In the genomic region with DNA sequence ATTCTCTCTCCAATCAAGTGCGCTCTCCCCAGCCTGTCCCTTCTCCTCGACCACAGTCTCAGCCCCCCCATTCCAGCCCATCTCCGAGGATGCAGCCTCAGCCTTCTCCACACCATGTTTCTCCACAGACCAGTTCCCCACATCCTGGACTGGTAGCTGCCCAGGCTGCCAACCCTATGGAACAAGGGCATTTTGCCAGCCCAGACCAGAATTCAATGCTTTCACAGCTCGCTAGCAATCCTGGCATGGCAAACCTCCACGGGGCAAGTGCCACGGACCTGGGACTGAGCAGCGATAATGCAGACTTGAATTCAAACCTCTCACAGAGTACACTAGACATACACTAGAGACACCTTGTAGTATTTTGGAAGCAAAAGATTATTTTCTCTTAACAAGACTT, we compare ENCODE assay signal across 14 mouse cellular contexts. TPM values are rescaled to one million over a fixed set of nuclear protein-coding genes. Genes with fewer than 3 reads are reported as not detected.
DNase-seq lines count a peak whose midpoint lies in the region; ATAC-seq and TF ChIP-seq lines count a peak whose summit lies in the region.
"Had no signal": no experiment of that assay in that cellular context is flagged by ENCODE, and none has a peak within 500 bp of the region (broad histone marks: within the 10 kb centered on the region; RNA-seq: fewer than 3 reads in every experiment).

No protein-coding gene starts in this region.

- H3K36me3 ChIP-seq in forebrain, embryonic 14.5 days (ENCODE audit: control insufficient read depth, insufficient read depth, low read length): peaks cover 64% of the 10 kb centered on the region
- H3K36me3 ChIP-seq in forebrain, embryonic 15.5 days: peaks cover 59% of the 10 kb centered on the region

- no peak overlapping the region for H3K4me2 ChIP-seq in forebrain, embryonic 14.5 days (ENCODE audit: low read length)
- no peak overlapping the region for H3K4me2 ChIP-seq in forebrain, embryonic 15.5 days (replicated peaks)
- H3K4me2 ChIP-seq: liver, embryonic 13.5 days had no signal

- no peaks in the 10 kb centered on the region for H3K4me1 ChIP-seq in forebrain, embryonic 14.5 days (ENCODE audit: control insufficient read depth, insufficient read depth, low read length)
- no peaks in the 10 kb centered on the region for H3K4me1 ChIP-seq in forebrain, embryonic 15.5 days
- peaks cover 14% of the 10 kb centered on the region; the same call in 1 of the 2 replicates for H3K4me1 ChIP-seq in cerebellum, adult 2 months (ENCODE audit: control insufficient read depth, insufficient read depth, low read length)
- H3K4me1 ChIP-seq: heart, embryonic 10.5 days; liver, embryonic 13.5 days had no signal

- TF ChIP-seq CTCF in cerebellum, adult 2 months (IDR thresholded peaks at IDR 0.05; ENCODE audit: borderline replicate concordance, insufficient read depth, low read depth, low read length): no peak

- no peak overlapping the region for H3K4me3 ChIP-seq in forebrain, embryonic 14.5 days (ENCODE audit: low read depth, low read length)
- H3K4me3 ChIP-seq in forebrain, embryonic 15.5 days: no peak overlapping the region
- H3K4me3 ChIP-seq in cerebellum, adult 2 months (replicated peaks; ENCODE audit: insufficient read depth, low read depth, low read length): no peak overlapping the region
- H3K4me3 ChIP-seq: heart, embryonic 10.5 days; liver, embryonic 13.5 days; myocyte had no signal

- no peak for TF ChIP-seq POLR2A in cerebellum, adult 2 months (IDR thresholded peaks at IDR 0.05; ENCODE audit: borderline replicate concordance, insufficient read depth, low read length)

- WGBS in forebrain, embryonic 14.5 days: 77% methylated on average over 7 of the region's 7 CpGs
- WGBS in forebrain, embryonic 15.5 days: 77% methylated on average over 7 of the region's 7 CpGs
- 16% methylated on average over 7 of the region's 7 CpGs for WGBS in cerebellum, adult 2 months

- no peaks in the 10 kb centered on the region for H3K9me3 ChIP-seq in forebrain, embryonic 14.5 days (replicated peaks; ENCODE audit: control insufficient read depth, low read length)
- H3K9me3 ChIP-seq in forebrain, embryonic 15.5 days: no peaks in the 10 kb centered on the region
- H3K9me3 ChIP-seq: heart, embryonic 10.5 days; liver, embryonic 13.5 days had no signal

- H3K27me3 ChIP-seq in forebrain, embryonic 14.5 days (replicated peaks; ENCODE audit: control insufficient read depth, insufficient read depth, low read length): no peaks in the 10 kb centered on the region
- no peaks in the 10 kb centered on the region for H3K27me3 ChIP-seq in forebrain, embryonic 15.5 days
- no peaks in the 10 kb centered on the region for H3K27me3 ChIP-seq in cerebellum, adult 2 months (ENCODE audit: control insufficient read depth, insufficient read depth, low read length)
- H3K27me3 ChIP-seq: liver, embryonic 13.5 days had no signal

- DNase-seq in forebrain, embryonic 14.5 days (ENCODE audit: low spot score): peak; percentile 35
- peak; percentile 11 for DNase-seq in kidney, adult 9 months
- DNase-seq in kidney, adult 18-20 months: no peak
- peak; percentile 70 for DNase-seq in MN1 (ENCODE audit: low spot score)
- peak; percentile 84 to 90 for DNase-seq in cerebellum, adult 2 months
- DNase-seq in thymus, postnatal 10 days (ENCODE audit: low spot score in 2 of 2): no peak
- no peak for DNase-seq in lung, postnatal 4 days
- DNase-seq: layer of hippocampus, postnatal 36 days; liver, embryonic 13.5 days; thymus, postnatal 4 days had no signal

- no peak overlapping the region for H3K9ac ChIP-seq in forebrain, embryonic 14.5 days (ENCODE audit: low read length)
- H3K9ac ChIP-seq in forebrain, embryonic 15.5 days (replicated peaks): no peak overlapping the region
- H3K9ac ChIP-seq: liver, embryonic 13.5 days had no signal

- no peak for ATAC-seq in forebrain, embryonic 14.5 days
- ATAC-seq in forebrain, embryonic 15.5 days (replicated peaks): no peak
- ATAC-seq: activated CD4-positive, CD25-positive, alpha-beta regulatory T cell, adult 4 months had no signal

- H3K27ac ChIP-seq in forebrain, embryonic 14.5 days (ENCODE audit: low read depth, low read length): no peak overlapping the region
- H3K27ac ChIP-seq in forebrain, embryonic 15.5 days (replicated peaks): no peak overlapping the region
- no peak overlapping the region for H3K27ac ChIP-seq in cerebellum, adult 2 months (ENCODE audit: insufficient read depth, low read length)
- H3K27ac ChIP-seq: heart, embryonic 10.5 days; liver, embryonic 13.5 days had no signal

RNA-seq across cellular contexts. Expression of gene L3mbtl2, which starts 13.1 kb away (rescaled TPM):
- 21.6 and 25.0 TPM in 2 replicates for polyA plus RNA-seq in forebrain, embryonic 14.5 days (2014; fragmentation: Nextera tagmentation; extraction: Ambion mirVana)
- 31.6 and 31.9 TPM in 2 replicates for polyA plus RNA-seq in forebrain, embryonic 15.5 days (2015; fragmentation: Nextera tagmentation; extraction: Ambion mirVana)
- polyA plus RNA-seq in cerebellum, adult 2 months (2012; rRNA removed): 28.0 and 28.9 TPM in 2 replicates

RNA-seq across cellular contexts. Expression of gene Chadl, which starts 46.5 kb away (rescaled TPM):
- 17.0 and 19.8 TPM in 2 replicates for polyA plus RNA-seq in forebrain, embryonic 14.5 days (2014; fragmentation: Nextera tagmentation; extraction: Ambion mirVana)
- polyA plus RNA-seq in forebrain, embryonic 15.5 days (2015; fragmentation: Nextera tagmentation; extraction: Ambion mirVana): 19.8 and 20.1 TPM in 2 replicates
- 16.6 and 17.4 TPM in 2 replicates for polyA plus RNA-seq in cerebellum, adult 2 months (2012; rRNA removed)

Comparison
In these comparisons a context has a peak if more than half of its experiments do, and no peak if none do; other contexts are left out.
1. DNase-seq: peak in forebrain, embryonic 14.5 days (single experiment), kidney, adult 9 months (single experiment), MN1 (single experiment) and cerebellum, adult 2 months (2 of 2); none in kidney, adult 18-20 months (single experiment), thymus, postnatal 10 days (0 of 2) and lung, postnatal 4 days (0 of 2).